In genomic region chr8:13530401-13530800, GRCm38 (mm10) we compare ENCODE assay signal across 11 mouse cellular contexts. TPM values are rescaled to one million over a fixed set of nuclear protein-coding genes. Genes with fewer than 3 reads are reported as not detected.
A peak's percentile ranks its signal among the peaks of the same experiment; 100 is the strongest.
DNase-seq lines count a peak whose midpoint lies in the region; ATAC-seq and TF ChIP-seq lines count a peak whose summit lies in the region.
"Had no signal": no experiment of that assay in that cellular context is flagged by ENCODE, and none has a peak within 500 bp of the region (broad histone marks: within the 10 kb centered on the region; RNA-seq: fewer than 3 reads in every experiment).

No protein-coding gene starts in this region.

- intact Hi-C loops in heart, postnatal 10 days (cut with DNase I), result no loop called here
- intact Hi-C loops in left cerebral cortex, postnatal 36 days (cut with DNase I), result no loop called here

- no peak for TF ChIP-seq CTCF in liver, adult 2 months (IDR thresholded peaks at IDR 0.05; ENCODE audit: low read depth, low read length)
- TF ChIP-seq CTCF in midbrain, postnatal 0 days (IDR thresholded peaks at IDR 0.05), result no peak

- ATAC-seq in heart, embryonic 12.5 days (ENCODE audit: insufficient number of reproducible peaks, low FRiP score), result no peak
- no peak for ATAC-seq in liver, embryonic 11.5 days (replicated peaks; ENCODE audit: low FRiP score)
- peak; percentile 7; the same call in 1 of the 2 replicates for ATAC-seq in embryonic facial prominence, embryonic 14.5 days (ENCODE audit: low read depth)
- no peak for ATAC-seq in midbrain, postnatal 0 days (ENCODE audit: low FRiP score)

- no peaks in the 10 kb centered on the region for H3K36me3 ChIP-seq in heart, embryonic 12.5 days
- no peaks in the 10 kb centered on the region for H3K36me3 ChIP-seq in liver, adult 2 months (ENCODE audit: control insufficient read depth, insufficient read depth, low read length)
- no peaks in the 10 kb centered on the region for H3K36me3 ChIP-seq in liver, embryonic 11.5 days (ENCODE audit: control insufficient read depth, insufficient read depth, low read length)
- no peaks in the 10 kb centered on the region for H3K36me3 ChIP-seq in embryonic facial prominence, embryonic 14.5 days (ENCODE audit: control insufficient read depth, insufficient read depth, low read length)
- H3K36me3 ChIP-seq in midbrain, postnatal 0 days (ENCODE audit: insufficient read depth, low read length), result no peaks in the 10 kb centered on the region

- H3K27me3 ChIP-seq in heart, embryonic 12.5 days (replicated peaks), result no peaks in the 10 kb centered on the region
- no peaks in the 10 kb centered on the region for H3K27me3 ChIP-seq in liver, adult 2 months (ENCODE audit: control insufficient read depth, insufficient read depth, low read length)
- no peaks in the 10 kb centered on the region for H3K27me3 ChIP-seq in liver, embryonic 11.5 days (replicated peaks; ENCODE audit: control insufficient read depth, insufficient read depth, low read length)
- H3K27me3 ChIP-seq in embryonic facial prominence, embryonic 14.5 days (replicated peaks; ENCODE audit: control insufficient read depth, insufficient read depth, low read length), result no peaks in the 10 kb centered on the region
- no peaks in the 10 kb centered on the region for H3K27me3 ChIP-seq in midbrain, postnatal 0 days (ENCODE audit: insufficient read depth, low read length)

- no peak overlapping the region for H3K4me3 ChIP-seq in heart, embryonic 12.5 days
- H3K4me3 ChIP-seq in liver, adult 2 months (ENCODE audit: insufficient read depth, low read depth, low read length), result no peak overlapping the region
- H3K4me3 ChIP-seq in liver, embryonic 11.5 days (ENCODE audit: low read depth, low read length), result no peak overlapping the region
- no peak overlapping the region for H3K4me3 ChIP-seq in embryonic facial prominence, embryonic 14.5 days (ENCODE audit: low read depth, low read length)
- H3K4me3 ChIP-seq in midbrain, postnatal 0 days (ENCODE audit: low read depth, low read length), result no peak overlapping the region

- DNase-seq in heart, postnatal 10 days, result no peak
- DNase-seq in liver, adult 2 months (ENCODE audit: extremely low read depth, low read depth, low spot score), result no peak
- DNase-seq in liver, embryonic 11.5 days (ENCODE audit: low spot score), result no peak
- DNase-seq in embryonic facial prominence, embryonic 14.5 days (ENCODE audit: low spot score), result no peak
- DNase-seq in midbrain, postnatal 0 days (ENCODE audit: low spot score), result no peak
- no peak for DNase-seq in left cerebral cortex, postnatal 36 days (ENCODE audit: low spot score in 2 of 2)
- DNase-seq in frontal cortex, adult 2 months (ENCODE audit: extremely low spot score in 1 of 2, low spot score in 1 of 2), result no peak

- H3K9me3 ChIP-seq in heart, embryonic 12.5 days (replicated peaks), result peaks cover 15% of the 10 kb centered on the region
- 0 out of 2 replicates have a peak, but pooled peaks cover 2% of the 10 kb centered on the region for H3K9me3 ChIP-seq in liver, embryonic 11.5 days (ENCODE audit: control insufficient read depth, low read length)
- H3K9me3 ChIP-seq in embryonic facial prominence, embryonic 14.5 days (ENCODE audit: control insufficient read depth, low read length), result peaks cover 6% of the 10 kb centered on the region; the same call in 1 of the 2 replicates
- H3K9me3 ChIP-seq in midbrain, postnatal 0 days (ENCODE audit: low read length), result no peaks in the 10 kb centered on the region

- no peak overlapping the region for H3K4me2 ChIP-seq in heart, embryonic 12.5 days
- H3K4me2 ChIP-seq in liver, embryonic 11.5 days, result no peak overlapping the region
- no peak overlapping the region for H3K4me2 ChIP-seq in embryonic facial prominence, embryonic 14.5 days (ENCODE audit: low read depth, low read length)
- H3K4me2 ChIP-seq in midbrain, postnatal 0 days (ENCODE audit: low read depth, low read length, poor library complexity, severe bottlenecking), result no peak overlapping the region

- TF ChIP-seq POLR2A in liver, adult 2 months (IDR thresholded peaks at IDR 0.05; ENCODE audit: extremely low read depth, insufficient read depth, low read length), result no peak

- H3K27ac ChIP-seq in heart, embryonic 12.5 days (ENCODE audit: poor library complexity, severe bottlenecking), result peak overlapping the region; percentile 65; the same call in 1 of the 2 replicates
- peak overlapping the region; percentile 8; the same call in 1 of the 2 replicates for H3K27ac ChIP-seq in liver, adult 2 months (replicated peaks; ENCODE audit: insufficient read depth, low read depth, low read length)
- H3K27ac ChIP-seq in liver, embryonic 11.5 days (ENCODE audit: low read depth, low read length), result no peak overlapping the region
- H3K27ac ChIP-seq in embryonic facial prominence, embryonic 14.5 days (replicated peaks; ENCODE audit: low read depth, low read length), result peak overlapping the region; percentile 46; the same call in 1 of the 2 replicates
- 0 out of 2 replicates have a peak overlapping the region, but pooled peaks have one; percentile 26 for H3K27ac ChIP-seq in midbrain, postnatal 0 days (ENCODE audit: low read depth, low read length)

- WGBS in heart, embryonic 12.5 days, result 85% methylated on average over 3 of the region's 3 CpGs
- 77% methylated on average over 3 of the region's 3 CpGs for WGBS in liver, adult 2 months
- WGBS in liver, embryonic 11.5 days, result 83% methylated on average over 3 of the region's 3 CpGs
- WGBS in embryonic facial prominence, embryonic 14.5 days, result 70% methylated on average over 3 of the region's 3 CpGs
- 85% methylated on average over 3 of the region's 3 CpGs for WGBS in midbrain, postnatal 0 days

- no peaks in the 10 kb centered on the region for H3K79me2 ChIP-seq in liver, adult 2 months (ENCODE audit: control insufficient read depth, insufficient read depth, low read length)

- peaks cover 37% of the 10 kb centered on the region for H3K4me1 ChIP-seq in heart, embryonic 12.5 days (replicated peaks)
- H3K4me1 ChIP-seq in liver, adult 2 months (ENCODE audit: control insufficient read depth, insufficient read depth, low read length), result peaks cover 17% of the 10 kb centered on the region
- no peaks in the 10 kb centered on the region for H3K4me1 ChIP-seq in liver, embryonic 11.5 days (replicated peaks; ENCODE audit: control insufficient read depth, insufficient read depth, low read length)
- H3K4me1 ChIP-seq in embryonic facial prominence, embryonic 14.5 days (ENCODE audit: control insufficient read depth, insufficient read depth, low read length), result peaks cover 30% of the 10 kb centered on the region
- H3K4me1 ChIP-seq in midbrain, postnatal 0 days (ENCODE audit: insufficient read depth, low read length), result peaks cover 5% of the 10 kb centered on the region; the same call in 1 of the 2 replicates

- no peak overlapping the region for H3K9ac ChIP-seq in heart, embryonic 12.5 days
- H3K9ac ChIP-seq in liver, adult 2 months (ENCODE audit: low read depth, low read length), result no peak overlapping the region
- H3K9ac ChIP-seq in liver, embryonic 11.5 days (ENCODE audit: low read depth, low read length), result no peak overlapping the region
- H3K9ac ChIP-seq in embryonic facial prominence, embryonic 14.5 days (ENCODE audit: low read depth, low read length), result no peak overlapping the region
- H3K9ac ChIP-seq in midbrain, postnatal 0 days (replicated peaks; ENCODE audit: low read length, poor library complexity, severe bottlenecking), result no peak overlapping the region

RNA-seq across cellular contexts. Expression of gene 1700029H14Rik, which starts 31.9 kb away (rescaled TPM):
- polyA plus RNA-seq in heart, embryonic 12.5 days (2016; fragmentation: Nextera tagmentation; extraction: Ambion mirVana), result not detected in 2 replicates
- total RNA-seq in heart, postnatal 10 days (2021), result not detected
- total RNA-seq in liver, adult 2 months (2014; rRNA removed), result not detected in 2 replicates
- not detected in 2 replicates for polyA plus RNA-seq in liver, adult 2 months (2012; rRNA removed)
- not detected in 2 replicates for polyA plus RNA-seq in liver, embryonic 11.5 days (2014; fragmentation: Nextera tagmentation; extraction: Ambion mirVana)
- polyA plus RNA-seq in embryonic facial prominence, embryonic 14.5 days (2014; fragmentation: Nextera tagmentation; extraction: Ambion mirVana), result not detected in 2 replicates
- not detected in 2 replicates for total RNA-seq in midbrain, postnatal 0 days (2014; rRNA removed)
- polyA plus RNA-seq in midbrain, postnatal 0 days (2015; fragmentation: Nextera tagmentation; extraction: Ambion mirVana), result not detected in 2 replicates
- total RNA-seq in left cerebral cortex, postnatal 36 days (2021), result not detected
- polyA plus RNA-seq in frontal cortex, adult 2 months (2012; rRNA removed), result 0.14 TPM in 1 of 2 replicates, not detected in the other
- total RNA-seq: adrenal gland, adult 8-10 months; left cerebral cortex, postnatal 25 days had no signal

RNA-seq across cellular contexts. Expression of gene Gas6, which starts 36.1 kb away (rescaled TPM):
- polyA plus RNA-seq in heart, embryonic 12.5 days (2016; fragmentation: Nextera tagmentation; extraction: Ambion mirVana), result 57.1 and 60.7 TPM in 2 replicates
- 100 to 1,000 TPM; 135 to 143 TPM for total RNA-seq in heart, postnatal 10 days (2021)
- total RNA-seq in liver, adult 2 months (2014; rRNA removed), result 23.9 and 25.5 TPM in 2 replicates
- polyA plus RNA-seq in liver, adult 2 months (2012; rRNA removed), result 36.6 and 50.5 TPM in 2 replicates
- polyA plus RNA-seq in liver, embryonic 11.5 days (2014; fragmentation: Nextera tagmentation; extraction: Ambion mirVana), result 3.8 and 5.5 TPM in 2 replicates
- polyA plus RNA-seq in embryonic facial prominence, embryonic 14.5 days (2014; fragmentation: Nextera tagmentation; extraction: Ambion mirVana), result 43.2 and 56.9 TPM in 2 replicates
- total RNA-seq in midbrain, postnatal 0 days (2014; rRNA removed), result 73.6 and 91.0 TPM in 2 replicates
- polyA plus RNA-seq in midbrain, postnatal 0 days (2015; fragmentation: Nextera tagmentation; extraction: Ambion mirVana), result 63.0 and 67.8 TPM in 2 replicates
- 100 to 1,000 TPM in 1 of 2 experiments, 10 to 100 TPM in 1; 98.8 to 117 TPM for total RNA-seq in left cerebral cortex, postnatal 36 days (2021)
- polyA plus RNA-seq in frontal cortex, adult 2 months (2012; rRNA removed), result 86.0 and 90.9 TPM in 2 replicates
- total RNA-seq: monocyte, adult 5-6 weeks had no signal
